Mouse (Mus musculus) olfactory bulb, adult 2 months (tissue): ENCODE results near the gene Ccl6.

ENCODE experiments used
- CTCF ChIP-seq: fragments of 200-500 bp; IDR thresholded peaks from 2 replicates; pipeline ENCODE4 v1.5.1; 2012; ENCODE audit warnings: low read depth, mild to moderate bottlenecking, low read length, moderate library complexity; ENCODE audit not compliant: insufficient read depth
- POLR2A ChIP-seq: fragments of 200-500 bp; IDR thresholded peaks from 2 replicates; pipeline ENCODE4 v1.6.1; 2012; ENCODE audit warnings: mild to moderate bottlenecking, low read depth, low read length, moderate library complexity; ENCODE audit not compliant: insufficient read depth

DNA sequence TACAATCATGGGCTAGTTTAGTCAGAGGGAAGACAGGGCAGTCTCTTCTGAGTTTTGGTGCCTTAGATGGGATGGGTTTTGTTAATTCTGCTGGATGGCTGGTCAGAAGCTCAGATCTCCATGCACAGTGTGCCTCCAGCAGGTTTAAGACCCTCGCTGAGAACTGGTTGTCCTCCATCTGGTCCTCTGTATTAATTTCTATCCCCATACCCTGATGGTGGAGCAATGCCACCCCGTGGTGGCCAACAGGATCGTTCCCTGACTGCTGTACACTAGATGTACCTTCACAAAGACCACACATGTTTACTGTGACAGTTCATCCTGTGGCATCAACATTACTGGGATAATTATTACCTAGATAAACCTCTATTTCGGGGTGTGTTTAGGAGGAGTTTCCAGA lies 39.9 kb upstream of the Ccl6 start:
- TF ChIP-seq CTCF, result no peak
- no peak for TF ChIP-seq POLR2A
